Mouse (Mus musculus) MEL (cell line): ENCODE measurements at regions not wholly inside any gene's neighbourhood (a gene's known extent, or its start where the extent isn't known, plus 50 kb on each side); places are given as distances from the start of the nearest gene placed in this dataset.

Source experiments
- DNase-seq: peaks from one replicate; pipeline ENCODE4 v3.0.0; 2011; ENCODE audit warnings: low read depth, low spot score
- H3K27ac ChIP-seq: 2 replicates; pipeline ENCODE4 v1.5.1; 2012; ENCODE audit warnings: low read depth, mild to moderate bottlenecking, control low read depth, low read length, moderate library complexity; ENCODE audit not compliant: control insufficient read depth
- H3K27me3 ChIP-seq, 2 experiments: fragments of 150-350 bp in 1 of 2; sonication (generic) in 1 of 2; 2 replicates each; pipeline ENCODE4 v1.6.1; 2012; ENCODE audit warnings: low read length in 2 of 2, mild to moderate bottlenecking in 2 of 2, improper control_type of control experiment in 1 of 2, moderate library complexity in 1 of 2; ENCODE audit not compliant: insufficient read depth in 2 of 2, control insufficient read depth in 1 of 2
- H3K36me3 ChIP-seq, 2 experiments: 2 replicates each; pipeline ENCODE4 v1.6.1; 2012 to 2014; ENCODE audit warnings: low read length in 2 of 2, improper control_type of control experiment in 1 of 2, inconsistent platforms in 1 of 2, mild to moderate bottlenecking in 1 of 2; ENCODE audit not compliant: insufficient read depth in 2 of 2, control insufficient read depth in 1 of 2
- H3K4me1 ChIP-seq, 2 experiments: fragments of 150-350 bp in 1 of 2; sonication (generic) in 1 of 2; 2 replicates each; pipeline ENCODE4 v1.6.1; 2012; ENCODE audit warnings: low read length in 2 of 2, improper control_type of control experiment in 1 of 2, mild to moderate bottlenecking in 1 of 2; ENCODE audit not compliant: insufficient read depth in 2 of 2, control insufficient read depth in 1 of 2
- H3K4me3 ChIP-seq, 2 experiments: fragments of 150-350 bp in 1 of 2; sonication (generic) in 1 of 2; 2 replicates each; pipeline ENCODE4 v1.5.1; 2012; ENCODE audit warnings: low read depth in 2 of 2, low read length in 2 of 2, mild to moderate bottlenecking in 2 of 2, moderate library complexity in 2 of 2, control low read depth in 1 of 2, improper control_type of control experiment in 1 of 2; ENCODE audit not compliant: control insufficient read depth in 1 of 2, insufficient read depth in 1 of 2
- H3K79me2 ChIP-seq: 2 replicates; pipeline ENCODE4 v1.6.1; 2012; ENCODE audit warnings: mild to moderate bottlenecking, low read length, moderate library complexity; ENCODE audit not compliant: control insufficient read depth, poor library complexity, insufficient read depth
- H3K9ac ChIP-seq: 2 replicates; pipeline ENCODE4 v1.6.1; 2012; ENCODE audit warnings: low read depth, mild to moderate bottlenecking, control low read depth, low read length, moderate library complexity; ENCODE audit not compliant: control insufficient read depth, poor library complexity, severe bottlenecking
- H3K9me3 ChIP-seq: fragments of 150-350 bp; sonication (generic); replicated peaks from 2 replicates; pipeline ENCODE4 v1.6.1; 2012; ENCODE audit warnings: mild to moderate bottlenecking, low read length, improper control_type of control experiment, moderate library complexity; ENCODE audit not compliant: insufficient read depth
- BHLHE40 ChIP-seq: IDR thresholded peaks from 2 replicates; pipeline ENCODE4 v1.6.1; 2012; ENCODE audit warnings: low read depth, mild to moderate bottlenecking, inconsistent platforms, low read length, improper control_type of control experiment, borderline replicate concordance
- CHD2 ChIP-seq: IDR thresholded peaks from 2 replicates; pipeline ENCODE4 v1.6.1; 2011; ENCODE audit warnings: low read length, improper control_type of control experiment
- E2F4 ChIP-seq: IDR thresholded peaks from 2 replicates; pipeline ENCODE4 v1.6.1; 2011; ENCODE audit warnings: low read depth, low read length, improper control_type of control experiment, borderline replicate concordance
- EP300 ChIP-seq, 2 experiments: IDR thresholded peaks; 2 replicates each; pipeline ENCODE4 v1.6.1; 2011; ENCODE audit warnings: improper control_type of control experiment in 2 of 2, low read length in 2 of 2, low read depth in 1 of 2, mild to moderate bottlenecking in 1 of 2
- HCFC1 ChIP-seq: IDR thresholded peaks from 2 replicates; pipeline ENCODE4 v1.6.1; 2012; ENCODE audit warnings: low read depth, mild to moderate bottlenecking, inconsistent platforms, low read length, improper control_type of control experiment, moderate library complexity
- MAZ ChIP-seq: IDR thresholded peaks from 2 replicates; pipeline ENCODE4 v1.6.1; 2012; ENCODE audit warnings: low read depth, mild to moderate bottlenecking, inconsistent platforms, low read length, improper control_type of control experiment
- MEF2A ChIP-seq: IDR thresholded peaks from 2 replicates; pipeline ENCODE4 v1.6.1; 2014; ENCODE audit warnings: low read depth, mild to moderate bottlenecking, inconsistent platforms, low read length, improper control_type of control experiment; ENCODE audit not compliant: poor library complexity, insufficient replicate concordance, severe bottlenecking; ENCODE audit errors: extremely low read depth
- MYB ChIP-seq: IDR thresholded peaks from 2 replicates; pipeline ENCODE4 v1.6.1; 2011; ENCODE audit warnings: mild to moderate bottlenecking, low read depth, low read length, improper control_type of control experiment
- POLR2AphosphoS2 ChIP-seq: IDR thresholded peaks from 2 replicates; pipeline ENCODE4 v1.6.1; 2011; ENCODE audit warnings: low read length, improper control_type of control experiment
- RCOR1 ChIP-seq: IDR thresholded peaks from 2 replicates; pipeline ENCODE4 v1.6.1; 2012; ENCODE audit warnings: low read depth, mild to moderate bottlenecking, inconsistent platforms, low read length, improper control_type of control experiment
- TCF12 ChIP-seq: IDR thresholded peaks from 2 replicates; pipeline ENCODE4 v1.6.1; 2014; ENCODE audit warnings: low read depth, mild to moderate bottlenecking, inconsistent platforms, low read length, improper control_type of control experiment, moderate library complexity
- UBTF ChIP-seq: IDR thresholded peaks from 2 replicates; pipeline ENCODE4 v1.6.1; 2012; ENCODE audit warnings: low read depth, mild to moderate bottlenecking, inconsistent platforms, low read length, improper control_type of control experiment, moderate library complexity, borderline replicate concordance; ENCODE audit not compliant: insufficient read depth
- USF1 ChIP-seq: IDR thresholded peaks from 2 replicates; pipeline ENCODE4 v1.6.1; 2014; ENCODE audit warnings: low read depth, mild to moderate bottlenecking, inconsistent platforms, low read length, improper control_type of control experiment, moderate library complexity
- USF2 ChIP-seq, 2 experiments: IDR thresholded peaks; 2 replicates each; pipeline ENCODE4 v1.6.1; 2011 to 2012; ENCODE audit warnings: improper control_type of control experiment in 2 of 2, low read length in 2 of 2, borderline replicate concordance in 1 of 2, inconsistent platforms in 1 of 2, low read depth in 1 of 2, mild to moderate bottlenecking in 1 of 2; ENCODE audit not compliant: insufficient read depth in 1 of 2
- ZMIZ1 ChIP-seq: IDR thresholded peaks from 2 replicates; pipeline ENCODE4 v1.6.1; 2012; ENCODE audit warnings: low read depth, mild to moderate bottlenecking, inconsistent platforms, low read length, improper control_type of control experiment, moderate library complexity

GRCm38 (mm10) chr3:149225684-149226083 lies 235.3 kb upstream of the Adgrl2 start:
- no peak overlapping the region for H3K9ac ChIP-seq
- H3K4me1 ChIP-seq, result peaks cover 7 to 9% of the 10 kb centered on the region in 2 experiments
- H3K9me3 ChIP-seq, result no peaks in the 10 kb centered on the region
- peaks cover 0 to 7% of the 10 kb centered on the region in 2 experiments; a peak in 2 of 4 replicates for H3K36me3 ChIP-seq
- no peaks in the 10 kb centered on the region for H3K27me3 ChIP-seq
- peak; percentile 92 for TF ChIP-seq MYB
- no peak for TF ChIP-seq ZMIZ1
- peak in 1 of 2 experiments; percentile 89; a peak in 2 of 4 replicates for TF ChIP-seq EP300 (IDR thresholded peaks at IDR 0.05; ENCODE audit: low read depth in 1 of 2, low read length in 2 of 2)
- peak; percentile 56 for TF ChIP-seq TCF12
- peak; percentile 78; the same call in 1 of the 2 replicates for TF ChIP-seq BHLHE40
- TF ChIP-seq HCFC1, result no peak
- peak; percentile 89 for TF ChIP-seq USF1
- no peak for TF ChIP-seq E2F4
- TF ChIP-seq UBTF, result no peak
- no peak for TF ChIP-seq POLR2AphosphoS2
- TF ChIP-seq USF2 (IDR thresholded peaks at IDR 0.05; ENCODE audit: borderline replicate concordance in 1 of 2, insufficient read depth in 1 of 2, low read depth in 1 of 2, low read length in 2 of 2), result peak in 1 of 2 experiments; percentile 50; a peak in 1 of 4 replicates
- no peak overlapping the region for H3K4me3 ChIP-seq
- H3K79me2 ChIP-seq, result no peaks in the 10 kb centered on the region
- DNase-seq, result peak; percentile 33
- H3K27ac ChIP-seq, result peak overlapping the region; percentile 16; the same call in 1 of the 2 replicates

- H3K79me2 ChIP-seq, result no peaks in the 10 kb centered on the region
- no peak for DNase-seq
- H3K4me1 ChIP-seq, result peaks cover 7 to 9% of the 10 kb centered on the region in 2 experiments
- no peaks in the 10 kb centered on the region for H3K27me3 ChIP-seq
- peaks cover 0 to 7% of the 10 kb centered on the region in 2 experiments; a peak in 2 of 4 replicates for H3K36me3 ChIP-seq
- no peaks in the 10 kb centered on the region for H3K9me3 ChIP-seq
- no peak overlapping the region for H3K9ac ChIP-seq
- TF ChIP-seq MEF2A (no peak), RCOR1 (no peak), CHD2 (no peak), MAZ (no peak), POLR2AphosphoS2 (no peak)
- H3K27ac ChIP-seq, result no peak overlapping the region
- no peak overlapping the region for H3K4me3 ChIP-seq
Observed at GRCm38 (mm10) chr3:149224271-149224670, 233.9 kb upstream of the Adgrl2 start.
